Mouse (Mus musculus) liver, postnatal 0 days (tissue): ENCODE results near the gene Wnt10b. TPM values are rescaled to one million over a fixed set of nuclear protein-coding genes. Genes with fewer than 3 reads are reported as not detected.

Experiments used
- ATAC-seq: fragments of 200-750 bp; cut with Nextera tagmentation; 2 replicates; pipeline ENCODE4 v1.8.0; 2017; ENCODE audit warnings: mild to moderate bottlenecking, moderate library complexity
- DNase-seq: peaks from one replicate; pipeline ENCODE4 v3.0.0-alpha.2; 2016
- H3K27ac ChIP-seq: fragments of 300-500 bp; sonication (generic); 2 replicates; pipeline ENCODE4 v1.5.1; 2014; ENCODE audit warnings: antibody characterized with exemption, moderate library complexity, mild to moderate bottlenecking, low read depth
- H3K27me3 ChIP-seq: fragments of 300-500 bp; sonication (generic); 2 replicates; pipeline ENCODE4 v1.6.1; 2014; ENCODE audit warnings: low read length, control low read depth, mixed read lengths; ENCODE audit not compliant: insufficient read depth
- H3K36me3 ChIP-seq: fragments of 300-500 bp; sonication (generic); replicated peaks from 2 replicates; pipeline ENCODE4 v1.6.1; 2014; ENCODE audit warnings: mild to moderate bottlenecking, control low read depth, low read length, moderate library complexity, mixed read lengths; ENCODE audit not compliant: insufficient read depth
- H3K4me1 ChIP-seq: fragments of 300-500 bp; sonication (generic); 2 replicates; pipeline ENCODE4 v1.6.1; 2014; ENCODE audit warnings: antibody characterized with exemption, mild to moderate bottlenecking, control low read depth; ENCODE audit not compliant: insufficient read depth
- H3K4me2 ChIP-seq: fragments of 300-500 bp; sonication (generic); 2 replicates; pipeline ENCODE4 v1.6.1; 2014; ENCODE audit warnings: low read depth, mild to moderate bottlenecking, low read length, moderate library complexity, mixed read lengths
- H3K4me3 ChIP-seq: fragments of 300-500 bp; sonication (generic); 2 replicates; pipeline ENCODE4 v1.5.1; 2014; ENCODE audit warnings: low read depth, low read length
- H3K9ac ChIP-seq: fragments of 300-500 bp; sonication (generic); replicated peaks from 2 replicates; pipeline ENCODE4 v1.6.1; 2014; ENCODE audit warnings: mild to moderate bottlenecking, moderate library complexity
- H3K9me3 ChIP-seq: fragments of 300-500 bp; sonication (generic); 2 replicates; pipeline ENCODE4 v1.6.1; 2016; ENCODE audit warnings: mild to moderate bottlenecking, control low read depth, low read length, mixed read lengths
- CTCF ChIP-seq: sonication (generic); IDR thresholded peaks from 2 replicates; pipeline ENCODE4 v1.5.1; 2016; ENCODE audit warnings: antibody characterized with exemption, low read depth
- EP300 ChIP-seq: IDR thresholded peaks from 2 replicates; pipeline ENCODE4 v1.6.1; 2016; ENCODE audit warnings: antibody characterized with exemption, low read depth, mild to moderate bottlenecking
- WGBS: fragments of 180-500 bp; shearing (Covaris S2); extraction: QIAGEN DNeasy Blood & Tissue Kit; methylation state at CpG from one replicate; pipeline ENCODE4 v1.1.7; 2014; ENCODE audit not compliant: insufficient replicate concordance; 5-methylcytosine and 5-hydroxymethylcytosine counted together
- polyA plus RNA-seq: library from polyadenylated mRNA; unstranded; fragments of >200 nt; fragmentation: Nextera tagmentation; extraction: Ambion mirVana; gene quantifications from 2 replicates; pipeline ENCODE4 v1.2.1, GENCODE M21; 2015

Gene Wnt10b
- polyA plus RNA-seq, 1 experiment from 2014 or later, result 0.04 TPM

- Histone ChIP-seq H3K4me2 (no peak overlapping the region), H3K4me3 (no peak overlapping the region), H3K4me1 (peaks cover 15% of the 10 kb centered on the region), H3K36me3 (no peaks in the 10 kb centered on the region), H3K9me3 (no peaks in the 10 kb centered on the region), H3K9ac (no peak overlapping the region), H3K27ac (no peak overlapping the region), H3K27me3 (peaks cover 81% of the 10 kb centered on the region)
- no peak for DNase-seq
- TF ChIP-seq EP300 (no peak), CTCF (no peak)
- ATAC-seq, result no peak
- 7% methylated on average over 7 of the region's 11 CpGs for WGBS
These were observed 856 bp upstream of the Wnt10b start for GRCm38 (mm10) chr15:98778806-98779205.

GRCm38 (mm10) chr15:98778191-98778770 lies 331 bp upstream of the Wnt10b start:
- Histone ChIP-seq H3K9me3 (no peaks in the 10 kb centered on the region), H3K4me3 (peak overlapping the region; percentile 20; the same call in 1 of the 2 replicates), H3K9ac (no peak overlapping the region), H3K4me2 (peak overlapping the region; percentile 50), H3K4me1 (peaks cover 15% of the 10 kb centered on the region), H3K27me3 (peaks cover 86% of the 10 kb centered on the region), H3K27ac (no peak overlapping the region), H3K36me3 (no peaks in the 10 kb centered on the region)
- WGBS, result 1% methylated on average over 23 of the region's 25 CpGs
- TF ChIP-seq CTCF, result no peak
- no peak for TF ChIP-seq EP300
- no peak for DNase-seq
- no peak for ATAC-seq

GRCm38 (mm10) chr15:98777005-98777616 lies 839 bp downstream of the Wnt10b start:
- Histone ChIP-seq H3K4me1 (peaks cover 27% of the 10 kb centered on the region), H3K36me3 (no peaks in the 10 kb centered on the region), H3K9ac (no peak overlapping the region), H3K27ac (no peak overlapping the region), H3K9me3 (no peaks in the 10 kb centered on the region), H3K4me3 (0 out of 2 replicates have a peak overlapping the region, but pooled peaks have one; percentile 13), H3K4me2 (no peak overlapping the region), H3K27me3 (peaks cover 92% of the 10 kb centered on the region)
- no peak for DNase-seq
- 5% methylated on average over 19 of the region's 19 CpGs for WGBS
- TF ChIP-seq EP300, result no peak
- TF ChIP-seq CTCF, result no peak
- no peak for ATAC-seq

- Histone ChIP-seq H3K9ac (no peak overlapping the region), H3K9me3 (no peaks in the 10 kb centered on the region), H3K36me3 (no peaks in the 10 kb centered on the region), H3K4me3 (peak overlapping the region; percentile 13; the same call in 1 of the 2 replicates), H3K4me1 (peaks cover 31% of the 10 kb centered on the region), H3K4me2 (peak overlapping the region; percentile 19; the same call in 1 of the 2 replicates), H3K27ac (no peak overlapping the region), H3K27me3 (peaks cover 91% of the 10 kb centered on the region)
- no peak for TF ChIP-seq EP300
- no peak for TF ChIP-seq CTCF
- ATAC-seq, result peak; percentile 18; the same call in 1 of the 2 replicates
- WGBS, result 2% methylated on average over 60 of the region's 62 CpGs
- no peak for DNase-seq
These were observed 1.5 kb downstream of the Wnt10b start for GRCm38 (mm10) chr15:98776280-98777004.

GRCm38 (mm10) chr15:98775533-98775932 lies 2.4 kb downstream of the Wnt10b start:
- H3K9me3 ChIP-seq, result no peaks in the 10 kb centered on the region
- 11% methylated on average over 5 of the region's 5 CpGs for WGBS

GRCm38 (mm10) chr15:98774096-98774495 lies 3.9 kb downstream of the Wnt10b start:
- H3K4me2 ChIP-seq, result no peak overlapping the region
- ATAC-seq, result no peak
- no peaks in the 10 kb centered on the region for H3K9me3 ChIP-seq
- TF ChIP-seq CTCF, result no peak
- TF ChIP-seq EP300, result no peak
- no peak overlapping the region for H3K27ac ChIP-seq
- H3K4me3 ChIP-seq, result no peak overlapping the region
- 44% methylated on average over 15 of the region's 15 CpGs for WGBS
- no peaks in the 10 kb centered on the region for H3K36me3 ChIP-seq
- H3K27me3 ChIP-seq, result peaks cover 76% of the 10 kb centered on the region
- no peak for DNase-seq
- peaks cover 31% of the 10 kb centered on the region for H3K4me1 ChIP-seq
- H3K9ac ChIP-seq, result no peak overlapping the region

More at GRCm38 (mm10) chr15:98775533-98775932, 2.4 kb downstream of the Wnt10b start:
- Histone ChIP-seq H3K9ac (no peak overlapping the region), H3K4me2 (no peak overlapping the region), H3K27me3 (peaks cover 90% of the 10 kb centered on the region), H3K4me3 (no peak overlapping the region), H3K27ac (no peak overlapping the region), H3K36me3 (no peaks in the 10 kb centered on the region), H3K4me1 (peaks cover 31% of the 10 kb centered on the region)
- TF ChIP-seq CTCF, result no peak
- TF ChIP-seq EP300, result no peak
- DNase-seq (no peak), ATAC-seq (no peak)
